Mouse (Mus musculus) spleen, postnatal 36 days (tissue): ENCODE results near the gene Fbxw4.

ENCODE experiments used
- DNase-seq, 2 experiments: peaks; one replicate each; pipeline ENCODE4 v3.0.0; 2022; ENCODE audit warnings: low spot score in 2 of 2, mixed read lengths in 1 of 2

Gene Fbxw4

GRCm38 (mm10) chr19:45659738-45660502 is at the start of gene Fbxw4:
Gene Fbxw4 (minus strand): TSS chr19:45660312.
- DNase-seq, result peak in 1 of 2 experiments; percentile 60

- DNase-seq, result no peak
Measured at GRCm38 (mm10) chr19:45708704-45709103, 48.6 kb upstream of the Fbxw4 start.

- no peak for DNase-seq
Measured at GRCm38 (mm10) chr19:45696281-45696600, 36.1 kb upstream of the Fbxw4 start.

GRCm38 (mm10) chr19:45695496-45696280 is 35.6 kb upstream of the Fbxw4 start:
- no peak for DNase-seq

GRCm38 (mm10) chr19:45694056-45694455 is 33.9 kb upstream of the Fbxw4 start:
- no peak for DNase-seq

- DNase-seq, result no peak
Measured at GRCm38 (mm10) chr19:45692211-45692610, 32.1 kb upstream of the Fbxw4 start.

- DNase-seq, result no peak
Measured at GRCm38 (mm10) chr19:45691001-45691535, 31.0 kb upstream of the Fbxw4 start.

GRCm38 (mm10) chr19:45687001-45687400 is 26.9 kb upstream of the Fbxw4 start:
- no peak for DNase-seq

GRCm38 (mm10) chr19:45683676-45684075 is 23.6 kb upstream of the Fbxw4 start:
- DNase-seq, result no peak

- no peak for DNase-seq
Measured at GRCm38 (mm10) chr19:45680495-45681130, 20.5 kb upstream of the Fbxw4 start.

- DNase-seq, result no peak
Measured at GRCm38 (mm10) chr19:45676723-45677269, 16.7 kb upstream of the Fbxw4 start.

GRCm38 (mm10) chr19:45675720-45676581 is 15.8 kb upstream of the Fbxw4 start:
- peak in 1 of 2 experiments; percentile 18 for DNase-seq

GRCm38 (mm10) chr19:45675196-45675595 is 15.1 kb upstream of the Fbxw4 start:
- no peak for DNase-seq

GRCm38 (mm10) chr19:45672971-45673370 is 12.9 kb upstream of the Fbxw4 start:
- no peak for DNase-seq

GRCm38 (mm10) chr19:45668986-45669385 is 8.9 kb upstream of the Fbxw4 start:
- no peak for DNase-seq

- DNase-seq, result no peak
Measured at GRCm38 (mm10) chr19:45663851-45664250, 3.7 kb upstream of the Fbxw4 start.

- DNase-seq, result peak; percentile 72 to 73
Measured at GRCm38 (mm10) chr19:45660503-45660790, 335 bp upstream of the Fbxw4 start.

- DNase-seq, result peak; percentile 5 to 37
Measured at GRCm38 (mm10) chr19:45659301-45659737, 793 bp downstream of the Fbxw4 start.

- DNase-seq, result no peak
Measured at GRCm38 (mm10) chr19:45658556-45659268, 1.4 kb downstream of the Fbxw4 start.

- no peak for DNase-seq
Measured at GRCm38 (mm10) chr19:45657828-45658227, 2.3 kb downstream of the Fbxw4 start.
